Mouse (Mus musculus) kidney, adult 2 months (tissue): Measurements from ENCODE around the gene Vsig8. TPM values are rescaled to one million over a fixed set of nuclear protein-coding genes. Genes with fewer than 3 reads are reported as not detected.

Experiments used
- DNase-seq: peaks from one replicate; pipeline ENCODE4 v3.0.0; 2021
- H3K27ac ChIP-seq: fragments of 200-500 bp; 2 replicates; pipeline ENCODE4 v1.5.1; 2012; ENCODE audit warnings: low read depth, low read length, control low read depth, inconsistent platforms; ENCODE audit not compliant: insufficient read depth
- H3K27me3 ChIP-seq: fragments of 200-500 bp; replicated peaks from 2 replicates; pipeline ENCODE4 v1.6.1; 2012; ENCODE audit warnings: mild to moderate bottlenecking, moderate library complexity, low read length, inconsistent platforms; ENCODE audit not compliant: control insufficient read depth, insufficient read depth
- H3K36me3 ChIP-seq: fragments of 200-500 bp; 2 replicates; pipeline ENCODE4 v1.6.1; 2012; ENCODE audit warnings: mild to moderate bottlenecking, moderate library complexity, low read length, inconsistent platforms; ENCODE audit not compliant: control insufficient read depth, insufficient read depth
- H3K4me1 ChIP-seq: fragments of 200-500 bp; 2 replicates; pipeline ENCODE4 v1.6.1; 2011; ENCODE audit warnings: low read length; ENCODE audit not compliant: control insufficient read depth, insufficient read depth
- H3K4me3 ChIP-seq: fragments of 200-500 bp; 2 replicates; pipeline ENCODE4 v1.5.1; 2011; ENCODE audit warnings: mild to moderate bottlenecking, low read depth, low read length, control low read depth; ENCODE audit not compliant: insufficient read depth
- CTCF ChIP-seq: fragments of 200-500 bp; conservative IDR thresholded peaks from 2 replicates; pipeline ENCODE4 v1.5.1; 2011; ENCODE audit warnings: low read depth, mild to moderate bottlenecking, control low read depth, low read length, moderate library complexity, mixed read lengths; ENCODE audit not compliant: insufficient read depth, insufficient read length
- POLR2A ChIP-seq: fragments of 200-500 bp; IDR thresholded peaks from one replicate; pipeline ENCODE4 v1.6.1; 2011; ENCODE audit warnings: low read depth, low read length, control low read depth
- WGBS: fragments of 180-500 bp; shearing (Covaris S2); methylation state at CpG from one replicate; pipeline ENCODE4 v1.1.7; 2018; 5-methylcytosine and 5-hydroxymethylcytosine counted together
- polyA plus RNA-seq: library from polyadenylated mRNA; depleted of rRNA; stranded (reverse); fragments of >200 nt; gene quantifications from 2 replicates; pipeline ENCODE4 v1.2.3, GENCODE M21; 2012

Gene Vsig8
- polyA plus RNA-seq, 1 experiment: 0.41 TPM

DNA sequence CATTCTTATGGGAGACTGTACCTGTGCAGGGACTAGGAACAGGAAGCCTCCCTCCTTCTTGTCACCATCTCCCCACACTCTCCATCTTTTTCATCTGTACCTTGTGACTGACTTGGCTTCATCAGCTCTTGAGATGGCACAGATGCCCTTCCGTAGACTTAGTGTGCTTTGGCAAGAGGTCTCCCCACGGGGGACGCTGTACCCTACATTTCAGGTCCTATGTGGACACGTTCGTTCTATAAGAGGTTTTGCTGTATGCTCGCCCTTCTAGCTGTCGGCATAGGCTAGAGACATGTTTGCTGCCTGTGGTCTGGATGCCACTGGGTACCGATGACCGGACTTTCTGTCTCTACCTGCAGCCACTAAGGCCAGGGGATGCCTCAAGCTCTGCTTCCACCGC lies 28.3 kb upstream of the Vsig8 start:
- H3K27me3 ChIP-seq: no peaks in the 10 kb centered on the region
- H3K27ac ChIP-seq: no peak overlapping the region
- H3K4me3 ChIP-seq: no peak overlapping the region
- no peak for DNase-seq
- H3K36me3 ChIP-seq: no peaks in the 10 kb centered on the region
- H3K4me1 ChIP-seq: no peaks in the 10 kb centered on the region
- TF ChIP-seq CTCF: no peak
- TF ChIP-seq POLR2A: no peak
- 97% methylated on average over 10 of the region's 10 CpGs for WGBS

DNA sequence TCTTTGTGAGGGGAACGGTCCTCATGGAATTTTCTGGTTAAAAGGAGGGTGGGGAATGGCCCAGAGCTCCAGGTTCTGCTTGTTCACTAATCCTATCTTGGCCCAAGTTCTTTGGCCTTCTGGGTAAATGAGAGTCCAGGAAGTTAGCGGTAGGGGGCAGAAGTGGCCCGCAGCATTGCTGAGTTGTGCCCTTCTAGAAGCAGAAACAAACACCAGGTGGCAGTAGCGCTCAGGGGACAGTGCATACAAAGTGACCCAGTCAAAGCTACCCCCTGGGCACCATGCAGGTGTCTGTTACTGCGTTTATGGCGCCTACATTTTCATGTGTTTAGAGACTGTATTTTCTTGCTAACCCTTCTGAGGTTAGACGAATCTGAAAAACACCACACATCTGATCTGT lies 27.0 kb upstream of the Vsig8 start:
- H3K4me3 ChIP-seq: no peak overlapping the region
- no peaks in the 10 kb centered on the region for H3K36me3 ChIP-seq
- WGBS: 8% methylated on average over 7 of the region's 7 CpGs
- no peak overlapping the region for H3K27ac ChIP-seq
- TF ChIP-seq POLR2A (no peak), CTCF (peak; percentile 100; the same call in 1 of the 2 replicates)
- no peaks in the 10 kb centered on the region for H3K27me3 ChIP-seq
- DNase-seq: peak; percentile 94
- H3K4me1 ChIP-seq: no peaks in the 10 kb centered on the region

DNA sequence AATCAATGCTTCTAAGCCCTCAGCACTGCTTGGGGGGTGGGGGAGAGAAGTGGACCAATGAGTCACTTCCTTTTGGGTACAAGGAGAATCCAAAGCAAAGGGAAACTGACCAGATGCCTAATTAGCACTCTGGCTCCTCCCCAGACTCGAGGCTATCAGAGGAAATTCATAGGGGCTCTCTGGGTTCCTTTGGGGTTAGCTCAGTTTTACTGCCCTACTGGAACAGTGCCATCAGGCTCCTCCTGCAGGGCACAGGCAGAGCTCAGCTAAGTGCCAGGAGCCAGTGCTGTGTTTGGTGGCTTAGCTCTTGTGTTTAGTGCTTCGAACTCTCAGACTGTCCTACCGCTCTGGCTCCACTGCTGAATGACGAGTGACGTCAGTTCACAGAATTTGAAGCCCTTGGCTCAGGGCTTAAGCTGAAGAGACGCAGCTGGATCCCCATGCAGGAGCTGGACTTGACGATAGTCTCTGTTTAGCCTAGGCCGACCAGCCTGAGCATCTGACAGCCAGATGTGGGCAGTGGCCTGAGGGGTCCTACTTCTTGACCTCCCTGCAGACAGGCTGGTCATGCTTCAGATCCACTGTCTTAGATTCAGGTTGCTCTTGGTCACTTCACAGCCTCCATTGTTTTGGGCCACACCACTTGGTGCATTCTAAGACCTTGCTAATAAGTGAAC lies 25.1 kb upstream of the Vsig8 start:
- no peak overlapping the region for H3K4me3 ChIP-seq
- no peaks in the 10 kb centered on the region for H3K36me3 ChIP-seq
- 59% methylated on average over 8 of the region's 8 CpGs for WGBS
- no peak overlapping the region for H3K27ac ChIP-seq
- H3K4me1 ChIP-seq: no peaks in the 10 kb centered on the region
- H3K27me3 ChIP-seq: no peaks in the 10 kb centered on the region
- DNase-seq: no peak
- no peak for TF ChIP-seq POLR2A
- no peak for TF ChIP-seq CTCF

DNA sequence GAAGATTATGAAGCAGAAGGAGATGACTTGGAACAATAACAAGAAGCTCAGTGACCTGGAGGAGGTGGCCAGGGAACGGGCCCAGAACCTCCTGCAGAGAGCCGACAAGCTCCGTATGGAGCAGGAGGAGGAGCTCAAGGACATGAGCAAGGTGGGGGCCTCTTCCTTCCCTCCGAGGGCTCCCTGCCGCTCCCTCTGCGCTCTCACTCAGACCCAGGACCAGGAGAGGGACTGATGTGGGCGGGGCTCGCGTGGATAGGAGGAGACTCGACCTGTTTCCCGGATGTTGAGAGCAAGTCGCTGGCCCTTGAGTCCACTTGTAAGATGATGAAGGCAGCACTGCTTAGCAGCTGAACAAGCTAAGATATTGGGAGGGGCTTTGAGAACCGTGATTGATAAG lies 23.2 kb upstream of the Vsig8 start:
- H3K4me1 ChIP-seq: no peaks in the 10 kb centered on the region
- peak; percentile 50 for DNase-seq
- TF ChIP-seq POLR2A (no peak), CTCF (no peak)
- no peaks in the 10 kb centered on the region for H3K36me3 ChIP-seq
- no peaks in the 10 kb centered on the region for H3K27me3 ChIP-seq
- H3K27ac ChIP-seq: no peak overlapping the region
- WGBS: 2% methylated on average over 13 of the region's 13 CpGs
- peak overlapping the region; percentile 22; the same call in 1 of the 2 replicates for H3K4me3 ChIP-seq

DNA sequence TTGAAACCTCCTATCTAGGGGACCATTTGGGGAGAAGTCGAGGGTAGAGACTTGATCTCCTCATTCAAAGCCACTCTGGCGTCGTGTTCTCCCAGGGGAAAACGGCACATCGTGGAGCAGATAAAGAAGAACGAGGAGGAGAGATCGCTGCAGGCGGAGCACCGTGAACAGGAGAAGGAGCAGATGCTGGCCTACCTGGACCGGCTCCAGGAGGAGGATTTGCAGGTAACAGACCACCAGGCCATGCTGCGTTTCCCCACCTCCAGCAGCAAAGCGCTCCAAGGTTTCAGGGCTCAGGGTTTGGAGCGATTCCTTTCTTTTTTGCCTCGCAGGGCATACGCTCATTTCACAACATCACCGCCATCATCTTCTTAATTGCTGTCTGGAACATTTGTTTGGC lies 20.6 kb upstream of the Vsig8 start:
- Histone ChIP-seq H3K4me1 (no peaks in the 10 kb centered on the region), H3K4me3 (no peak overlapping the region), H3K27me3 (no peaks in the 10 kb centered on the region), H3K27ac (no peak overlapping the region), H3K36me3 (no peaks in the 10 kb centered on the region)
- WGBS: 86% methylated on average over 16 of the region's 16 CpGs
- TF ChIP-seq POLR2A (no peak), CTCF (no peak)
- DNase-seq: no peak

DNA sequence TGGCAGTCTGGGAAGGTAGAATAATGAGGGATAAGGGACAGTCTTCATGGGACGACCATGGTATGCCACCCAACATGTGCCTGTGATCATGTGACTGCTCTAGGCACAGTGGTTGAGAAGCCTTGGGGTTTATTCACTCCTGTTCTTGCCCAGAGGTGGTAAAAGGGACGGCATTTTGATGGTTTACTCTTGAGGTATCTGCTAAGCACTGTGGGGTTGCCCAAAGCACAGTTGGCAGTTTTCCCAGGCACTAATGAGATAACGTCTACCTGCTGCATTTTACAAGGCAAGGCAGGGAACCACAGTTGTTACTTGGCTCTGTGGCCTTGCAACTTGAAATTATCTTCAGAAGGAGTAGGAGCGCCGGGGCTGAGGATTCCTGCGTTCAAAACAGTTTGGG lies 15.9 kb upstream of the Vsig8 start:
- Histone ChIP-seq H3K27ac (no peak overlapping the region), H3K4me1 (no peaks in the 10 kb centered on the region), H3K4me3 (no peak overlapping the region), H3K27me3 (no peaks in the 10 kb centered on the region), H3K36me3 (no peaks in the 10 kb centered on the region)
- TF ChIP-seq POLR2A (no peak), CTCF (no peak)
- no peak for DNase-seq
- 67% methylated on average over 6 of the region's 6 CpGs for WGBS

DNA sequence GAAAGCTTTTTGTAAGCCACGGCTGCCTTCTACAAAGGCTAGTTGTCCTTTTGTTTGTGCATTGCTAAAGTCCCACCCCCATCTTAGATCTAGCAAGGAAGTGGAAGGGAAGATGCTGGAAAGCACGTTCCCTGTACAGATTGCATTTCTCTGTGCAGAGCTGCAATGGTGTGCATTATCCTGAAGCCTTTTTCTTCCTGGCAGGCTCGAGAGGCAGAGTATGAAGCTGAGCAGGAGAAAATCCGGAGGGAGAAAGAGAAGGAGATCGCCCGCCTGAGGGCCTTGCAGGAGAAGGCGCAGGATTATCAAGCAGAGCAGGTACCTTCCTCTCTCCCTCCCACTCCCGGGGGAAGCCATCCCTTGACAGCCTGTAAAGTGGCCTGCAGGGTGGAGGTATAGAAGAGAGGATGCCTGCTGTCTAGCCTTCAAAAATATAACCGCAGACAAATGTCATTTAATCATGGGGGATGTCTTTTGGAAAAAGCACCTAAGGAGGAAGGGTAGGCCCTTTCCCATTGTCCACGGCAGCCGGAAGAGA lies 15.4 kb upstream of the Vsig8 start:
- Histone ChIP-seq H3K4me1 (no peaks in the 10 kb centered on the region), H3K27me3 (no peaks in the 10 kb centered on the region), H3K27ac (no peak overlapping the region), H3K36me3 (no peaks in the 10 kb centered on the region), H3K4me3 (no peak overlapping the region)
- TF ChIP-seq CTCF (no peak), POLR2A (no peak)
- 70% methylated on average over 11 of the region's 11 CpGs for WGBS
- no peak for DNase-seq
